Mouse (Mus musculus): ENCODE results near the gene Srms.

GRCm38 (mm10) chr2:181216037-181216436 lies 3.1 kb upstream of the Srms start:
- TF ChIP-seq POLR2A (IDR thresholded peaks at IDR 0.05; ENCODE audit: extremely low read depth, insufficient read depth, low read length) (no peak), CTCF (IDR thresholded peaks at IDR 0.05; ENCODE audit: extremely low read depth, insufficient read depth, low read length) (no peak)
